Mouse (Mus musculus): ENCODE measurements at regions not wholly inside any gene's neighbourhood (a gene's known extent, or its start where the extent isn't known, plus 50 kb on each side); places are given as distances from the start of the nearest gene placed in this dataset.

DNA sequence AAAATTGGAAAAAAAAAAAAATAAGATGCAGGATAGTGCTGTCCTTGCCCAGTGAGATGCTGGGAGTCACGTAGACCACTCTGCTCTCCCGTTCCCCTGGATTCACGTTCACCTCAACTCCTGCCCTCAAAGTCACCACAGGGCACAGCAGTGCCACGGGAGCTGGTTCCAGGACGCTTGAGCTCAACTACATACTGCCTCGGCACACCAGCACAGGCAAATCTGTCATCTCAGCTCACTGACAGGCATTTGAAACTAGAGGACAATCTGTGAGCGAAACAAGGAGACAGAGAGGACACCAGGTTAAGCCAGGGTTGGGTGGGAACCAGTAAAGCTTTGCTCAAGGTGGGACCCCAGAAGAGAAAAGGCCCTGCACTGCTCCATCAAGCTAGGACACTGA, 132.2 kb downstream of the Zbtb18 start:
- TF ChIP-seq CTCF (IDR thresholded peaks at IDR 0.05; ENCODE audit: low read depth) (no peak), EP300 (IDR thresholded peaks at IDR 0.05; ENCODE audit: low read depth) (no peak)
